Mouse (Mus musculus) CD4-positive, CD25-positive, alpha-beta regulatory T cell, adult 4 months (primary cell): ENCODE measurements around the gene Thsd4. TPM values are rescaled to one million over a fixed set of nuclear protein-coding genes. Genes with fewer than 3 reads are reported as not detected.
"Not testable (repeated sequence)": the region's sequence is repeated elsewhere in the genome, so short reads cannot be mapped to it uniquely, and the experiment has no call there.

Source experiments
- ATAC-seq: one replicate; pipeline ENCODE4 v1.8.0; 2017
- polyA plus RNA-seq, 2 experiments: library from polyadenylated mRNA; unstranded; fragments of 100-300 nt; shearing (Covaris generic); gene quantifications; one replicate each; pipeline ENCODE4 v1.2.1; 2017

The Thsd4 gene
- polyA plus RNA-seq, 2 experiments from 2014 or later: not detected

DNA sequence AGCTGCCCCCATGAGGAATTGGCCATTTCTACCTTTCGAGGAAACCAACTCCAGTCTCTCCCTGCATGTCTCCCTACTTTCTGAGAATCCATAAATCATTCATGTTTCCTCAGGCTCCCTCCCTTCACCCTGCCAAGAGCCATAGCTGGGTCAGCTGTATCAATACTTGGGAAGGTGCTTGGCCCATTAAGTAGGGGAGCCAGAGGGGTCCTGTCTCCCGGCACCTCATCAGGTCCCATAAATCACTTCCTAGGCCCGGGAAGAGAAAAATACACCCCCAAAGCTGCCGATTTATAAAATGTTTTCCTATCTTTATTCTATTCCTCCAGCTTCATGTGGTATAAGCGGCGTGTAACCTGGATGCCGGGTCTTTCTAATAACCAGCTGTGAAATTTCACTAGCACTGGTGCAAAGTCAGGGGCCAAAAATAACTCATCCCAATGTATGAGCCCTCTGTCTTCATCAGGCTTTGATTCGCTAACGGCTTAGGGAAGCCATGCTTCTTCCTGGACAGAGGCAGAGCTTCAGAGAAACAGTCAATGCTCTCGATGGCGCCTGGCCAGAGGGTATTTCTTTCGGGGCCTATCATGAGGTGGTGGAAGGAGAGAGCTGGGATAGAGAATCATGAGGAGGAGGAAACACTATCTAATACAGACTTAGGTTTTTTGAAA lies 323.2 kb downstream of the Thsd4 start:
- no peak for ATAC-seq

DNA sequence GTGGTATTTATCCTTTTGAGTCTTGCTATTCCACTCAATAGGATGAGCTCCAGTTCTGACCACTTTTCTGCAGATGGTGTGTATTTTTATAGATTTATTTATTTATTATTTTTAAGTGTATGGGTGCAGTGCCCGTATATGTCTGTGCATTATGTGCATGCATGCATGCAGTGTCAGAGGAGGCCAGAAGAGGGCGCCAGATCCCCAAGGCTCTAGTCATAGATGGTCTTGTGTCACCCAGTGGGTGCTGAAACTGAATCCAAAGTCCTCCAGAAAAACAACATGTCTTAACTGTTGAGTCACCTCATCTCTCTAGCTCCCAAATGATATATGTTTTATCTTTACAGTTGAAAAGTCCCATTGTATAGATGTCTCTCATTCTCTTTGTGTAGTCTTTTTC lies 326.3 kb downstream of the Thsd4 start:
- ATAC-seq: no peak

DNA sequence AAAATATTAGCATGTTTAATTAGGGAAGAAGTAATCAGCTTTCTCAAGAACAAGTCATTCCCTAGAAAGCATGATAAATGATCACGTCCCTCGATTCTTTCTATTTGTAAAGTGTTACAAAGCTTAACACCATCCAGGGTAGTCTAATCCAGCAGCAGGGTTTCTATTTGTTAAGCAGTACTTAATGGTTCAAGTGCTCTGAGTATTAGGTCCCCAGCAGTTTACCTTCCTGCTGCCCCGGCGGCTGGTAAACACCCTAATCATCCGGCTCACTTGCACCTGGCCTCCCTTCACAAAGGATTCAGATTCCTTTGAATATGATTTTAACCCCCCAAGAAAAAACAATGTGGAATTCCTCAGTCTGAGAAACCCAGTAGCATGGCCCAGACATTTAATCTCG lies 326.9 kb downstream of the Thsd4 start:
- no peak for ATAC-seq

DNA sequence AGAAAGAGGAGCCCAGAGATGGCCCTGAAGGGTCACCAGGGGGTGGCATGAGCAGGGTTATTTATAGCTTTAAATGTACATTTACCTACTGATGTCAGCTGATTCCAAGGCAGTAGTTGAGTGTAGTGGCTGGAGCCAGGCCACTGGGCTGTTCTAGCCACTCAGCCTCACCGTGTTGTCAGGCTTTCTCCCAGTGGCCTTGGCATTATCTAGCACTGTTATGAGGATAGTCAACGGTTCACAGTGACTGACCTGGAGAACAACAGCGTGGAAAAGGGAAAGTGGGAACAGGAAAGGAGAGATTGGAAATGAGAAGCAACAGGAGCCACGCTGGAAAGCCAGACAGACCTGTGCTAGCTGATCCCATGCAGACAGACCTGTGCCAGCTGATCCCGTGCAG lies 329.5 kb downstream of the Thsd4 start:
- ATAC-seq: no peak

DNA sequence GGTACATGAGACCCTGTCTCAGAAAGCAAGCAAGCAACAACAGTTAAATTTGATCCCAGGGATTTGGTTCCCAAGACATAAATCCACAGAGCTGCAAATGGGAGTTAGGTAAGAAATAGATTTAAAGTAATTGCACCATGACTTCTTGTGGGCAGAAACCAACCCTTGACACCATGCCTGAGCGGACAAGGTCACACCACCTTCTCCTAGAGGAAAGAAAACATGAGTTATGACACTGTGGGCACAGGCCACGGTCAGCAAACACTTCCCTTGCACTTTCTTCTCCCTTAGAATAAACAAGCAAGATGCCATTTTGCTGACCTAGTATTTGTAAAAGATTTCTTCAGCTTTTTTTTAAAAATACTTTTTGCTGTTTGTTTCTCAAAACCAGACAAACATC lies 334.4 kb downstream of the Thsd4 start:
- no peak for ATAC-seq

DNA sequence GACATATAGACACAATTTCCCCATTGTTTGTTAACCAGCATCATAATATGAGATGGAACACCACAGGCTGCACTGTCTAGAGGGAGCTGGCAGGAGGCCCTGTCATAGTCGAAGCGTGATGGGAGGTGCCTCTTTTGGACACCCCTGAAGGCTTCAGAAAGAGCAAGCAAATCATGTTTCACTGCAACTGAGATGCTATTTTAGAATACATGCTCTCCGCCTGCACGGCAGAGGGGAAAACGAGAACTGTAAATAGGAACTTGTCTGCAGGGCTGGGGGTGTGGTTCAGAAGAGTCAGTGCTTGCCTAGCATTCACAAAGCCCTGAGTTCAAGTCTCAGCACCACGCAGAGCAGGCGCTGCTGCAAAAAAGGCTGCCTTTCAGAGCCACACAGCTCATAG lies 334.9 kb downstream of the Thsd4 start:
- no peak for ATAC-seq

DNA sequence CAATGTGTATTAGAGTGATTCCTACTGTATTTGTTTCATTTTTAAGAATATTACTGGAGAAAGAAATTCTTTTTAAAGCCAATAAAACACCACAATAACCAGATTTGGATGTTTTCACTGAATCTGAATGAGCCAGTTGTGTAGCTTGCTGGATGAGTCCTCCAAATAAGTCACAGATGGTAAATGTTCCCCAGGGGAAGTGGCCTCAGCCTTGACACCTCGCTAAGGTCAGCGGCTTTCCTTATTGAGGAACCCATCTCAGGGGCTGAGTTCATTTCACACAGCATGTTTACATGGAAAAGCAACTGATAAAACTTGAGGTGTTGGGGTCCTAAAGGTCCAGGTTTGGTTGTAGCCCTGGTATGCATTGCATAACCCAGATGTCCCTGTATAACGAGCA lies 337.8 kb downstream of the Thsd4 start:
- no peak for ATAC-seq

DNA sequence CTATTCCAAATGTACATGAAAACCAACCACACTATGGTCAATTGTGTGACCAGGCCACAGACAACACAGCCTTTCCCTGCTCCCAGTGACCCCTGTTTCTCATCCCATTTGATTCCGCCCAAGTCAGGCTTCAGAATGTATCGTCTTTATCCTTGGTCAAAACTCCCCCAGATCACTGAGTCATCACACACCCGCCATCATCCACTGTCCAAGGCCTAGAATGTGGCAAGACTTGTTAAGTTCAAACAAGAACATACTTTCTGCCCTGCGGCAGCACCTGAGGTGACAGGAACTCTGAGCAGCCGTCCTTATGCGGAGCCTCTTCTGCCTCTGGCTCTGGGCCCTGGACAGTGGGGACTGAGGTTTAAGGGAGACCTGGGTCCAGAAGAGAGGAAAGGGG lies 339.5 kb downstream of the Thsd4 start:
- no peak for ATAC-seq

DNA sequence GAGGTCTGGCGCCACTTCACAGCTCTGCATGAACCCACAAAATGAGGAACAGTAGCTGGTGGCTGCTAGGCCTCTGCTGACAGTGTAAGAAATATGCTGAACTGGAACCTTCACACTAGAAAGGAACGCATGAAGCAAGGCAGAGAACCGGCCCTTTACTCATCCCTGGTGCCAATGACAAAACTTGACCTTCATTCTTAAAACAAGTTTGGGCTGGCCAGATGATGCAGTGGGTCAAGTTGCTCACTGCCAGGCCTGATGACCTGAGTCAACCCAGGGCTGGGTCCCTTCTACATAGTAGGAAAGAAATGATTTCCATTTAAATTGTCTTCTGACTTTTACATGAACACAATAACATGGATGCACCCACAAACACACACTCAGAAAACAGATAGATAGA lies 340.9 kb downstream of the Thsd4 start:
- ATAC-seq: no peak

DNA sequence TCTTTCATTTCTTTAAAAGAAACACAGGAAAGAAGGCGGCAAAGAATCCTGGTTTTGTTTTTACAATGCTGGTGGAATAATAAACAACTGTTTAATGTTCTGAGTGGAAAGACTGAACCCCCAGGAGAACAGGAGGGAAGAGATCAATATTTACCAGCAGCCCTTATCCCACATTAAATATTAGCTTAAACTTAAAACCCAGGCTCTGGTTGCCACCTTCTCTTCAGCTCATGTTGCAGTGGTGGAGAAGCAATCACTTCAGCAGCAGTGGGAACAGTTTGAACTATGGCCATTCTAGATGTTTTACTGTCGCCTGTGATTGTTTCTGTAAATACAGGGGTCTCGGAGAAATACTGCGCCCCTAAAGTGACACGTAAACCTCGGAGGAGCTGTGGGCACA lies 341.7 kb downstream of the Thsd4 start:
- no peak for ATAC-seq

DNA sequence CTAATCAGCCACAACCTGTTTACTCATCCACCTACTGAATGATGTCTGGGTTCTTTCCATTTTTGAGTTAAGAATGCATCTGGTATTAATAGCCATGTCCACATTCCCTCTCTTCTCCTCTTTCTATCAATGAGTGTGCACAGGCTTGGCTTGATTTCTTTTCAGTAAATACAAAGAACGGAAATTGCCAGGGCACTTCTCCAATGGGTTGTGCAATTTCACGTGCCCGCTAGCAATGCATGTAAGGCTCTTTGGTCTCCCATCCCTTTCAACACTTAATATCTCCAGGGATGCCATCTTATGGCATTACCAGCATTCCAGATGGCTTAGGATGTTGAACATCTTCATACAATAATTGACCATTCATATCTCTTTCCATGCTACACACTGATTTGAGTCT lies 345.5 kb downstream of the Thsd4 start:
- ATAC-seq: no peak

DNA sequence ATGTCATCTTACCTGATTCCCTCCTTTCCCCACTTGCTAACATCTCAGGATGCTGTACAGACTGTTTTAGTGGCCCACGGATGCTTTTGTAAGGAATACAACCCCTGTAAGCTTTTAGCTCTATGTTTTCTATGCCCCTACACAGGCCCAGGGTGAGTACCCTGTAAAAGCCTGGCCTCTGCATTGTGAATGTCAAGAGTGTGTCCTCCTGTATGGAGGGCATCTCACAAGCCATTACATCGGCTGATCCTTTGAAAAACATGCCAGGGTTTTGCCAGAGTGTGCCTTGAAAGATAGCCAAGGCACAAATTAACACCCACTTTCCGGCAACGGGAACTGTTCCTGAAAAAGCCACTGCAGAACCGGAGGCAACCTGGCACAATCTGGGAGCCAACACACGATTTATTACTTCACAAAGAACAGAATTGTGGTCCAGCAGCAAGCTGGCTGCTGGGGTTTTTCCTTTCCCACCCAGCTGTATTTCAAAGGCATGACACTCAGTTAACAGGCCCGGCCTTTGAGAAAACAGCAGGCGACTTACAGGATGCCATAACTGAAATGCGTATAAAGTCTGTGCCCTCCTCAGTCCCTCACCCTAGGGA lies 349.3 kb downstream of the Thsd4 start:
- not testable (repeated sequence) for ATAC-seq

DNA sequence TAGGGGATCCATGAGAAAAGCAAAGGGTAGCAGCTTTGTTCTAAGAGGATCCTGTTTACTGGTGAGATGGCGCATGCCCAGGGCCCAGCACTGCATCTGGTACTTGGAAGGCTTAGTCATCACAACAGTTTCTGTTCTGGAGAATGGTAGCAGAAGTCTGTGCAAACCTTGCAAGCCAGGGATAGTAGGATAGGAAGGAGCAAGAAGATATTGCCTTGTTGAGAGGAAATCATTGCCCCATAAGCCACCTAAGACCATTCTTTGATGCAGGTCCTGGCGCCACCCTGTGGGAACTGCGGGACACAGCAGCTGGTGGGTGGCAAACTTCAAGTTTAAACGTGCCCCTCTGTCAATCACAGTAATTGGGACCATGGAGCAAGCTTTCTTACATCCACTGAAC lies 354.9 kb downstream of the Thsd4 start:
- ATAC-seq: no peak

DNA sequence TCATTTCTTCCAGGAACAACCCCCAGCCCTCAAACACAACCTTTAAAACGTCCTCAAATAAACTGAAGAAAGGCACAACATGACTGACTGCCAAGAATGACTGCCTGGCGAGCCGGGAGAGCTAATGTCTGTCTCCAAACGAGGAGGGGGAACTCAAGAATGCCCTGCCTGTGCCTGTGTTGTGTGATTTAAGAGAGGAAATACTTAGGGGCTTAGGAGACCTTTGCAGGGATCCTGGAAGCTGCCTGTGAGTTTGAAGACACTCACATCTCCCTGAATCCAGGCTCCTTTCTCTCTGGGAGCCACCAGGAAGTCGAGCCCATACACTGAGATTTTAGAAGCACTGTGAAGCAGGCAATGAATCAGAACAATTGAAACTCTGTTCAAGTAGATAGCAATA lies 361.0 kb downstream of the Thsd4 start:
- ATAC-seq: no peak

DNA sequence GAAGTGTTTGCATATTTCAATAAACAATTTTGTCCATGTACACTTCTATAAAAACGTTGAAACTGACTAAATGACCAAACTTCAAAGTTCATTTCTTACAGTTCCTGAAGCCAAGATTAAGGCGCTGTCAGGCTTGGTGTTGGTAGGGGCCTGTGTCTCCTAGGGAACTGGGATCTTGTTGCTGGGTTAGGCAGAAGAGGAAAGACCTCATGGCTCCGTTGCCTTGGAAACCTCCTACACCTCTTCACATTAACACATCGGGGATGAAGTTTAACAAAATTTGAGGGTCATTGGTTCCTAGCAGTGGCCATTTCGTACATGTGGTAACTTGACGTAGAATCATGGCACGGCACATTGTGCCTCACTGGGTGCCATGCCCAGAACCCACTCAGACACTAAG lies 361.7 kb downstream of the Thsd4 start:
- no peak for ATAC-seq

DNA sequence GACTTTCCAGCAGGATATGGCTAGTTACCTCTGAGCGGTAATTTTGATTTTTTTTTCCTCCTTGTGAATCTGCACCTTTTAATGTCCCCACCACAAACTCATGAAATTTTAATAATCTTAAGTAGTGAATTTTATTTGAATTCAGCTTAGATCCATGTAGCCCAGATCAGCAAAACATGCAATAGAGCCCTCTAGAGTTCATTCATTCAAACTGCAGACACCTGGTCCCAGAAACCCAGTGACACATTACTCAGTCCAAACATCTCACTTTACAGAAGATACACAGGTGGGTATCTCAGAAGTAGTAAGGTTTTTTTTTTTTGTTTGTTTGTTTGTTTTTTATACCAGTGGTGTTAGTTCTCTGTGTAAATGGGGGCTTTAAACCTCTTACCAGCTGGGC lies 368.9 kb downstream of the Thsd4 start:
- no peak for ATAC-seq

DNA sequence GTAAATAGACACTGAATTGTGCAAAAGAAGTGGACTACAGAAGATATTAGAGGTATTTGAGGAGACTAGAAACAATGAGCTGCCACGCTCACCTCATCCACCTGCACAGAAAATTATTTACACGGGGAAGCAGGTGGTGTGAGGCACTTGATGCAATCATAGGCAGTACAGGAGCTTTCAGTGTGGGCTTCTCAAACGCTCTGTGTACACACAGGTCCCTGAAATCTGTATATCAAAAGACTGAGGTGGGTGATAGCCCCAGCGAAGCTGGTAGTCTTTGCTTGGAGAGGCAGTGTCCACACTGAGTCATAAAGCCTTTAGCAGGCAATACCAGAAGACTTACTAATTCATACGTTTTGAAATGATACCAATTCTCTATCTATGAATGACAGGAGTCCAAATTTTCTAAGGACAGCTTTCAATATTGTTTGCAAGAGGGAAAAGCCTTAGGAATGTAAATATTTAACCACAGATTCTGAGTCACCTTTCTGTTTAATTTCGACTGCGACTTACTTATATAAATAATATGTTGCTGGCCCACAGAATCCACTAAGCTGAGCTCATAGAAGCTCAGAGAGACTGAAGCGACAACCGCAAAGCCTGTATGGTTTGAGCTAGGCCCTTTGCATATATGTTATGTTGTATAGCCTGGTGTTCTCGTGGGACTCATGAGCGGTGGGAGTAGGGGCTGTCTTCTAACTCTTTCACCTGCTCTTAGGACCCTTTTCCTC lies 369.8 kb downstream of the Thsd4 start:
- no peak for ATAC-seq

DNA sequence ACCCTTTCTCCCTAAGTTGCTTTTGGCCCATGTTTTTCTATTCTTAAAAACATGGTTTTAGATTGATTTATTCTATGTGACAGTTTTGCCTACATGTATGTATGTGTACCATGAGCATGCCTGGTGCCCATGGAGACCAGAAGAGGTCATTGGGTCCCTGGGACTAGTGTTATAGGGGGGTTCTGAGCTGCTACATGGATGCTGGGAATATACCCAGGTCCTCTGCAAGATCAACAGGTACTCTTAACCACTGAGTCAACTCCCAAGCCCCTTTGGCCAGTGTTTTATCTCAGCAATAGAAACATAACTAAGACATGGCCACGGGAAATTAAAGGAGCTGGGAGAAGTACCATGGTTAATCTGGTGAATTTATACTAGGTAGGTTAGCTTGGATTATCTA lies 371.3 kb downstream of the Thsd4 start:
- no peak for ATAC-seq

DNA sequence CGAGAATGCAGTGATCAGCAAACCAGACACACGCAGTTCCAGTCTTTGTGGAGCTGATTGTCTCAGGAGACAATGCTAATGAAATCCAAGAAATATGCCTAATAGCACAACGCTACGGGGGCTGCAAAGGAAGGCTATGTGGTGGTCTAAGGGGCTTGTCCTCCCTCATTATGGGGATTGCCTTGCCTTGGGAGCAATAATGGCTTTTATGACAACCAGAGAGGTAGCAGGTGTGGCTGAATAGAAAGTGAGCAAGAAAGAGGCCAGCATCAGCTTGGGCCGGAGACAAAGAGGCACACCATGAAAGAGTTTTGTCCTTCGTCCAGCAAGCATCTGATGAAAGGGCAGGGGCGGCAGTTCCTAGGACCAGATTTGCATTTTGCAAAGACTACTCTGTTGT lies 372.9 kb downstream of the Thsd4 start:
- no peak for ATAC-seq

DNA sequence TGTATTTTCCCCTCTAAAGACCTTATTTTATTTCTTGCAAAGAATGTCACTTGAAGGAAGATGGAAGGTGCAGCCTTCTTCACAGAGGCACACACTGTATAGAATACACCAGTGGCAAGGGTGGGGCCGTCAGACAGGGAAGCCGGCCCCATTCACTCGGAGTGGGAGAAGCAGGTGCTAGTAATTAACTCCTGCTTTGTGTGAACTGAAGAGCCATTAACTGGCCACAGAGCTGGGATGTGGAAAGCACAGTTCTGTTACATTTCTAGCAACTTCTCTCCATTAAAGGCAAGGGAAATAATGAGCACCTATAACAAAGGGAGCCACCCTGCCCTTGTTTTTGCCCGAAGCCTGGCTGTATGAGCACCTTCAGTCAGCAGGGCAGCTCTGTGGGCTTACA lies 374.4 kb downstream of the Thsd4 start:
- no peak for ATAC-seq

DNA sequence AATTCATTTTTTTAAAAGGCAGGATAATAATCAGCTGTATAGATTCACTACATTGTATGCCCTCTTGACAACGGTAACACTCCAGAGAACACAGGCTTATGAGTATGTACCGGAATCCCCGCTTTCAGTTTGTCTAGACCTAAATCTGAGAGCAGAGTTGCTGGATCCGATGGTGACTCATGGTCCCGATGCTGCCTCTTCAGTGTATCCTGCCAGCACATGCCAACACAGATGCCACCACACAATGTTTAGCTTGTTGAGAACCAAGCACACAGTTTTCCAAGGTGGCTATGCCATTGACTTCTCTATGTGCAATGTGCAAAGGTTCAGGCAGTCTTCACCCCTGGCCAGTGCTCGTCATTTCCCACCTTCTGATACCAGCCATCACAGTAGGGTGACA lies 378.0 kb downstream of the Thsd4 start:
- ATAC-seq: no peak

DNA sequence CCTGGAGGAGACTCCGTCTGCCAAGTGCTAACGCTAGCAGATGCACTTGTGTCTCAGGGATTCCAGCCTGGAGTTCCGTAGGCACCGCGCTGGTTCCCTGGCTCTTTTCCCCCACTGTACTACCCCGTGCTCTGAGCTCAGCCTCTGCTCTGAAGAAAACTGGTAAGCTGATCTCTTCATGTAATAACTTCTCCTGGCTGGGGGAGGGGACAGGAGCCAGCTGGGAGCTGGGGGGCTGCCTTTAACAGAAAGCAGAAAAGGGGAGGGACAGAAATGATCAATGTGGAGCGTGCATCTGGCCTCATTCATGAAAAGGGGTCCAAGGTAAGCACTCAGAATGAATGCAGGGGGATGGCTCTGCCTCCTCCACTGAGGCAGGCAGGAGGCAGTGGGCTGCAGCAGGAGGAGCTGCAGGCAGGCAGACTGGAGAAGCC lies 380.7 kb downstream of the Thsd4 start:
- no peak for ATAC-seq

DNA sequence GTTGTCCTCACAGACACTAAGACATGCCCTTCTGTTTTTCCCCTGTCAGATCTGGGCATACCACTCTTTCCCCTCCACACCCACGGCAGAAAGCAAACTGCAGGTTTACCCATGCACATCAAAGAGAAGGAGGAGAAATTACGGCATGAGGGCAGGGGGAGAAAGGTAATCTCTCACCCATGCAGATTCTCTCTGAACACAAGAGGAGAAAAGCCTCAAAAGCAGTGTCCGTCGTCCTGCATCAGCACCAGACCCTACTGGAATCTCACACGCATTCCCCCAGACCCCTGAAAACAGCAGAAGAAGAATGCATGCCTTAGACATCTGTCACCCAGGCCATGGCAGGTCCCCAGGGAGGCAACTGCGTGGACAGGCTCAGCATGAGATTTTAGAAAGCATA lies 381.4 kb downstream of the Thsd4 start:
- ATAC-seq: no peak

DNA sequence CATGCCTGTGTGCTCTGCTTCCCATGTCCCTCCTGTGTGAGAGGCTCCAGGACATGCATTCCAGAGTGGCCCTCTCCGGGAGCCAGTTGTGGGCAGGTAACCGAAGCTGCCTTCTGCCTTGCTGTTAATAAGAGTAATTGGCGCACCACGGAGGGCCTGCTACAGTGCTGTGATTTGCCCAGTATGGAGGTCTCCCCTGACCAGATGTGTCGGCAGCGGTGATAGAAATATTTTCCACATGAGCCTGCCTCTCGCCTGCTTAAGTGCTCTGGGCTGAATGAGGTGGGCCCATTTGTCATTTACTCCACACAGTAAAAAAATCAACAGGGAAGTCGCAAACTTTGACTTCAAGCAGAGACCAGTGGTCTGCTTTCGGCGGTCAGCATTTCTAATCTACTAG lies 382.4 kb downstream of the Thsd4 start:
- ATAC-seq: no peak
